Mouse (Mus musculus): Measurements from ENCODE around the gene Rab30.

Gene Rab30

DNA sequence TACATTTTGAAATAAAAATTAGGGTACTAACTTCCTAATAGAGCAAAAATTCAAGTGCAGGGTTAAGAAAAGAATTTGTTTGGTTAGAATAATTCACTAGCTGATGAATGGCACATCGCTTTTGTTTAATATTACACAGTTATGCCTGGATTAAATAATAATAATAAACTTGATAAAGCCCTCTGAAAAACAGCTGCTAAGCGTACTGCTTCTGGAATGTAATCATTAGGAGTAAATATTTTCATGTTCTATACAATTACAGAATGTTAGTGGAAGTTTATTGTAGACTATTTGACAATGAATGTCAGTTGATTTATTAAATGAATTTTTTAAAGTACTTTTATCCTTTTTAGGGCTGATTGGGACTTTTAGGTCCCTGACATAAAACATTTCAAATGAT is 100.9 kb downstream of the Rab30 start:
- 94% methylated on average over 2 of the region's 2 CpGs for WGBS

DNA sequence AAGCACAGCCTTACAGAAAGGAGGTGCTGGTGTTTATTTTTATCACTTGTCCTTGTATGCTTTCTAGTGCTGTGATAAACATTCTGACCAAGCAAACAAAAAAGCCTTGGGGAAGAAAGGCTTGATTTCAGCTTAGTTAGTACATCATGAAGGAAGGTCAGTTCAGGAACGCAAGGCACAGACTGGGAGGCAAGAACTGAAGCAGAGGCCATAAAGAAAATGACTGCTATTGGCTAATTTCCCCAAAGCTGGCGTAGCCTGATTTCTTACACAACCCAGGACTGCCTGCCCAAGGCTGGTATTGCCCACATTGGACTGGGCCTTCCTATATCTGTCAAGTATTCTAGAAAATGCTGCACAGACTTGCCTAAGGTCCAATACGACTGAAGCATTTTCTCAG is 106.8 kb downstream of the Rab30 start:
- 91% methylated on average over 3 of the region's 3 CpGs for WGBS

DNA sequence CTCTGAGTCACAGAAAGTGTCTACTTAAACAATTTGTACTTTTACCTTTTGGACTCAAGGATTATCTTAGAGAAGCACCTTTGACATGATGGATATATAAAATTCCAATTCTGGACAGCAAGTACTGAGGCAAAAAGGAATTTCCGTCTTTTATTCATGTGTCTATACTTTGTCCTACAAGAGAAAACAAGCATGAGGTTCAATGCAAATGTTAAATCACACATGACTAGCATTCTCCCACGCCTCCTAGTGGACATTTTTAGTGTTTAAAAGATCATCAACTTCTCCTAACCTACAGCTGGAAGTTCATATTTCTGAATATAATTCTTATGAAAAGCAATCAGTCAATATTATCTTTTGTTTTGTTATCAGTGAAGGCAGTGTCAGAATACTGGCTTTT is 125.1 kb downstream of the Rab30 start:
- 10% methylated on average over 2 of the region's 2 CpGs for WGBS

DNA sequence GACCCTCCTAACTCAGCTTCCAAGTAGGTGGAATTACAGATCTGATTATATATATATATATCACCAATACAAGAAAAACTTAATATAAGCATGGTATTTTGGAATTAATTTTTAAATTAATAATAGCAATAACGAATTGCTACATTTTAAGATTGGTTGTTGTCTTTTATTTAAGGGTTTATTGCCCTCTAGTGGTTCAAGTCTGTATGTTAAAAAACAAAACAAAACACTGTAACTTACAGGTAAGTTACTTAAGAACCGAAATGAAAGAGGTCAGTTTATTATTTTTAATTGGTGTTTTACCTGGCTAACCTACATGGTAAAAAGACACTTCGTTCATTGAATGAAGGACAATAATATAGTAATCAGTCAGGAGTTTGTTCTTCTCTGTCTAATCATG is 128.8 kb downstream of the Rab30 start:
- WGBS: 37% methylated on average over 3 of the region's 3 CpGs

DNA sequence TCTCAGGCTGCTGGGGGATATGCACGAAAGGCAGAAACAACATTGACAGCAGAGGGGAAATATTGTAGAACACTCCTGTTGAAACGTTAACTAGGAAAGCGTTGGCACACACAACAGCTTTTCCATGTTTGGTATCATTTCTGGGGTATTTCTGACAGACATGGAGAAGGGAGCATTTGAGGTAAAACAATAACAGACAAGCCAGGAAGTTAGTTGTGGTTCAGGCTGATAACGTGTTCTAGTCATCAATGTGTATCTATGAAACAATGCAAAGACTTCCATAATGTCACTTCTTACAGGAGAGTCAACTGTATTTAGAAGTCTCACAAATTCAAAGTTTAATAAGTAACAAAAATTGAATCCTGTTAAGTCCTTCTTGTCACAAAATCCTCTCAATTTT is 130.2 kb downstream of the Rab30 start:
- 68% methylated on average over 4 of the region's 4 CpGs for WGBS

DNA sequence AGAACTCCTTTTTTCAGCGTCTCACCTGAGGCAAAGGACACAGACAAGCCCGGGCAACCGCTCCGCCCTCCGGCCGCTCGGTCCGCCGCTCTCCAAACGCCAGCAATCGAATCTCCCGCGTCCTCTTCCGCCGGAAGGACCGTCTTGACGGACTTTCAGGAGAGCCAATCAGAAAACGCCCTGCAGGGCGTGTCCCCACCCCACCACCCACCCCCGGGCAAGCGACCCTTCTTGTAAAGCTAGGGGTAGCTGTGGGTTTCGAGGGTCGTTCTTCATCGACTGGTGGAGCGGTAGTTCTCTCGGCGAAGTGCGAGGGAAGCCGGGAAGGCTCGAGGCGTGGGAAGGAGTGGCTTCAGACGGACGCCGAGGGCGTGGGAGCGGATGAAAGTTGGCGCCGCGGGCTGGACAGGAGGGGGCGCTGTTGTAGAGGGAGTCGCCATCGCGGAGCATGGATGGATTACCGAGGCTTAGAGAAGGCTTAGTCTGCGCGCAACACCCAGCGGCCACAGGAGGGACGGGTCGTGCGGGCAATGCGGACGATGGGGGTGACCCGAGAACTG is 132.8 kb downstream of the Rab30 start, which contains the start of the genes Ddias and Prcp:
Gene Ddias (minus strand): TSS at position 132 of the 560 bp plus-strand sequence.
Gene Prcp (plus strand): TSS at position 355 of the 560 bp plus-strand sequence.
- WGBS: under 1% methylated on average over 53 of the region's 53 CpGs

DNA sequence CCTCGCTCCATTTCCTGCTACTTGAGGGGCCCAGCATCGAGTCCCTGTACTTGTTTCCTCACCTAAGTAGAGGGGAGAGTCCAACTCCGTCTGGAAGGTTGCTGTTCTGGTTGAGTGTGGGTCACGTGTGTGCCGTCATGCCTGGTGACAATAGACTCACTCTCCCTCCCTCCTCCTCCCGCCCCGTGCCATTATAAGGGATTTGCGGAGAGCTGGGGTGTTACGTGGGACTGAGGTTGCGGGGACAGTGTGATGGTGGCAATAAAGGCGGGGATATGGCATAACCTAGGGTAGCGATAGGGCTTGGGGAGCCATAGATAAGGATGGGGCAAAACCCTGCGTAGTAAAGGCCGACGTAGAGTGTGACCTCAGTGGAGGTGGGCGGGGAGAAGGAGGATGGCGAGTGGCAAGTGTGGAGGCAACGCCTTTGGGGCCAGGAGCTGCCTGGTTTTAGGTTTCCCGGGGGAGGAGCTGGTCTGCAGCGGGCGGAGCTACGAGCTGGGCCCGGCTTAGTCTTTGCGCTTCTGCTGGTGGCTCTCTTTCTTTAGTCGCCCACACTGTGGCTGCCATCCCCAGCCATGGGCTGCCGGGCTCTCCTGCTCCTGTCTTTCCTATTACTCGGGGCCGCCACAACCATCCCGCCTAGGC is 133.5 kb downstream of the Rab30 start:
- under 1% methylated on average over 29 of the region's 29 CpGs for WGBS

- WGBS: 17% methylated on average over 3 of the region's 3 CpGs
These were observed 134.7 kb downstream of the Rab30 start for GRCm38 (mm10) chr7:92876066-92876465.

GRCm38 (mm10) chr7:92876538-92876937 is 135.1 kb downstream of the Rab30 start:
- 18% methylated on average over 7 of the region's 7 CpGs for WGBS

- 77% methylated on average over 7 of the region's 7 CpGs for WGBS
These were observed 137.3 kb downstream of the Rab30 start for GRCm38 (mm10) chr7:92878575-92879285.

DNA sequence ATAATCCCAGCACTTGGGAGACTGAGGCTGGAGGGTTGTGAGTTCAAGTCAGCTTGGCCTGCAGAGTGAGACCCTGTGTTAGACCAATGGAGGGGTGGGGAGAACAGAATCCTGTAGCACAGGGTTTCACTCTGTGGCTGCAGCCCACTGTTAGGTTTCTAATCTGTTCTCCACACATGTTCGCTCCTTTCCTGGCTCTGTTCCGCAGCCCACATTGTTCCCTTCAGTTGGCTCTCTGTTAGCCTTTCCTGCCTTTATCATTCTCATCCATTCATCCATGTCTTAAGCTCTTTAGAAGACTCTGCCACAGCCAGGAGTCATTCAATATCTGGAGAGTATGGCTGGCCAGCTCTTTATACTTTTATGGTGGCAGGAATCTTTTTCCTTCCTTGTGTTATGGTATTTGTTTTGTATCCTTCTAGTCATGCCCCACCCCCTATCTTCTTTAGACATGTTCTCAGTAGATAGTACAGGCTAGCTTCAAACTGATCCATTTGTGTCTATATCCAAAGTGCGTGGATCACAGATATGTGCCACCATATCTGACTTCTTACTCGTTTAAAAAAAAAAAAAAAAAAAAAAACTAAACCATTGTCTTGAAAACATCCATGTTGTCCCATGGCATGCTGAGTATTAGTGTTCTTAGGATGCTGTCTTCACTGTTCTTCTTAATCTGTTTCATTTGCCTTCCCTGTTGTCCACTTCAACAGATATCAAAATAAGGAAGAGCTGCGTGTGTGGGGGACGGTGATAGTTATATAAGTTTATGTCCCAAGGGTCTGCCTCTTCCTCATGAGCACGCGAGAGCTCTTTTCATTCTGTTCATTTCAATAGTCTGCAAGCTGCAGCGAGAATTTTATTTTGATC is 142.7 kb downstream of the Rab30 start:
- 80% methylated on average over 9 of the region's 9 CpGs for WGBS

- WGBS: 88% methylated on average over 6 of the region's 6 CpGs
These were observed 143.7 kb downstream of the Rab30 start for GRCm38 (mm10) chr7:92884998-92885660.

- WGBS: 88% methylated on average over 7 of the region's 7 CpGs
These were observed 145.4 kb downstream of the Rab30 start for GRCm38 (mm10) chr7:92886801-92887200.

DNA sequence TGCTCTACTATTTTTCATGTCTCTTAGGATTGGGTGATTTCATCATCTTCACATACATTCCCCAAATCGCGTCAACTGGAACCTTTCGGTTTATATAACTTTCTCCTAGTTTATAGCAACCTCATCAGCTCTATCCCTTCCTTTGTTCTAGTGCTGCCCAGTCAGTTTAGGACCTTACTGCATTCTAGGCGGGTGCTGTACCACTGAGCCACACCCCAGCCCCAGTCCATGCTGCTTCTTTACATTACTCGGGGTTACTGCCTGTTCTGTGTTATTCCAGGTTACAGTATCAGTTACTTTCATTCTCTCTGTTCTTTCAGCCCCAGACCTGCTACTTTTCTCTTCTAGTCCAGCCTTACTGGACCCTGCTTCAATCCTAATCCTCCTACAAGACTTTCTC is 145.8 kb downstream of the Rab30 start:
- 92% methylated on average over 5 of the region's 5 CpGs for WGBS

DNA sequence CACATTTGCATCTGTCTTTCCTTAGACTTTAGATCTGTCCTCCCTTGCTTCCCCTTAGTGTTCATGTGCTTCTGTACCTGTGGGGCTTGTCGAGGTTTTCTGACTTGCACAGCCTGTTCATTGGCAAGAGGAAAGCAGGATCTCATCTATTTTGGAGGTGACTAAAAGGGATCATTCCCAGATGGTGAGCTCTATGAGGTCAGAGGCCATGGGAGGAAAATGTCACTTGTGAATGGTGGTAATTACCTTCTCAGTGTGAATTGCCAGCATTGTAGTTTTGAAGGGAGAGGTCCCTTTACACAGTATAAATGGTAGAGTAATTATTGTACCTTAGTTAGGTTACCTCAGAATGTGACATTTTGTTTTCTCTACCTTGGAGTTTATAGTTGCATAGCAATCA is 148.8 kb downstream of the Rab30 start:
- 56% methylated on average over 1 of the region's 1 CpGs for WGBS

DNA sequence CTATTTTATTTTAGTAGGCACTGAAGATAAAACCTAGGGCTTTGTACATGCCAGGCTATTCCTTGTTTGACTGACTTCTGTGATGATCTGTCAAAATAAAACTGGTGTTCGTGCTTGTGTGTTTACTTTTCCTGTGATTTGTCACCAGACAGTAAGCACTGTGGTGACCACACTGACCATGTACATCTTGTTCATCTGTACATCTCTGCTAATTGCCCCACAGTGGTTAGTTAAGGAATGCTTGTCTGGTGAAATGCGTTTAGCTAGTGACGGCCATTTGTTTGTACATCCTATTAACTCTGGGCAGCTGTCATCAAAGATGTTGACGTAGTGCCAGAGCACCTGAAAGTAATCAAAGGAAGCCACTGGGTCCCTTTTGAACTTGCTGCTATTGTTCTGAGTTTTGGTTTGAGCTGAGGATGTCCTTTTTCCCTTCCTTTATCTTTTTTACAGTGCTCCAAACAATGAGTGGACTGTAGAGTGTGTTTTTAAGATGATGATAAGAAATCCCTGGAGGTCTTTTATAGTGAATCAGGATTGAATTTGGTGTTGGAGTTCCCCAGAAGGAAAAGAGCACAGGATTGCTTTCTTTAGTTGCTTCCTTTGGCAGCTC is 149.3 kb downstream of the Rab30 start:
- WGBS: 61% methylated on average over 4 of the region's 4 CpGs

DNA sequence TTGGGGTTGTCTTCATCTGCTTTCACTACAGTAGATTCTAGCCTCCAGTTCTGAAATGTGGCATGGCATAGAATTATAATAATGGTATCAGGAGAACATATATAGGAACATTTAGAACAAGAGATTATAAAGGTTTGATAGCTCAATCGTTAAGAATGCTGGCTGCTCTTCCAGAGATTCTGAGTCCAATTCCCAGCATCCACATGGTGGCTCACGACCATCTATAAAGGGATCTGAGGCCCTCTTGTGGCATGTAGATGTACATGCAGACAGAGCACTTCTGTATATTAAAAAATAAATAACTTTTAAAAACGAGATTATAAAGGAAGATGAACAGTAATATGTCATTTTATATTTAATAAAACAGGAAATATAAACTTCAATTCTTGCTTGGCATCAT is 152.1 kb downstream of the Rab30 start:
- WGBS: 46% methylated on average over 3 of the region's 3 CpGs
